ENCODE assay signal across 19 mouse cellular contexts in genomic region chr14:61786031-61786430, GRCm38 (mm10).
A peak's percentile ranks its signal among the peaks of the same experiment; 100 is the strongest.
DNase-seq lines count a peak whose midpoint lies in the region; ATAC-seq and TF ChIP-seq lines count a peak whose summit lies in the region.
"Had no signal": no experiment of that assay in that cellular context is flagged by ENCODE, and none has a peak within 500 bp of the region (broad histone marks: within the 10 kb centered on the region; RNA-seq: fewer than 3 reads in every experiment).

No protein-coding gene starts in this region.

- peak; percentile 34; the same call in 1 of the 2 replicates for ATAC-seq in frontal cortex, adult (ENCODE audit: low TSS enrichment)
- ATAC-seq: forebrain, embryonic 13.5 days; forebrain, embryonic 15.5 days; forebrain, postnatal 0 days had no signal

- no peak for TF ChIP-seq CTCF in layer of hippocampus, adult 2 months (conservative IDR thresholded peaks at IDR 0.05)

- DNase-seq in frontal cortex, postnatal 10 days (ENCODE audit: low spot score in 2 of 2), result no peak
- peak; percentile 36 to 56 for DNase-seq in layer of hippocampus, adult 2 months (ENCODE audit: low spot score in 2 of 2)
- no peak for DNase-seq in layer of hippocampus, postnatal 36 days
- DNase-seq in right cerebral cortex, adult 18-20 months, result peak; percentile 8
- no peak for DNase-seq in right cerebral cortex, adult 2 months (ENCODE audit: low spot score in 2 of 2)
- no peak for DNase-seq in embryo, embryonic 11 days
- DNase-seq: adrenal gland, adult 2 months; adrenal gland, postnatal 10 days; adrenal gland, postnatal 25 days; cerebellum, adult 11-12 months; cerebellum, adult 2 months; cerebellum, adult 9-10 months; cerebellum, postnatal 10 days; cerebellum, postnatal 25 days; forebrain, postnatal 0 days had no signal

- no peak overlapping the region for H3K4me3 ChIP-seq in layer of hippocampus, adult 2 months
- H3K4me3 ChIP-seq: embryonic facial prominence, embryonic 12.5 days; forebrain, embryonic 13.5 days; forebrain, embryonic 15.5 days had no signal

- H3K27ac ChIP-seq in layer of hippocampus, adult 2 months, result peak overlapping the region; percentile 64
- H3K27ac ChIP-seq: embryonic facial prominence, embryonic 12.5 days; forebrain, embryonic 13.5 days; forebrain, embryonic 15.5 days had no signal

Comparison
In these comparisons a context has a peak if more than half of its experiments do, and no peak if none do; other contexts are left out.
1. DNase-seq: peak in layer of hippocampus, adult 2 months (2 of 2) and right cerebral cortex, adult 18-20 months (single experiment); none in frontal cortex, postnatal 10 days (0 of 2), layer of hippocampus, postnatal 36 days (0 of 2), right cerebral cortex, adult 2 months (0 of 2) and embryo, embryonic 11 days (single experiment).